Mouse (Mus musculus): ENCODE data around the gene Umodl1. TPM values are rescaled to one million over a fixed set of nuclear protein-coding genes. Genes with fewer than 3 reads are reported as not detected.

Gene Umodl1
- polyA plus RNA-seq, 1 experiment from 2014 or later = 0.20 TPM

DNA sequence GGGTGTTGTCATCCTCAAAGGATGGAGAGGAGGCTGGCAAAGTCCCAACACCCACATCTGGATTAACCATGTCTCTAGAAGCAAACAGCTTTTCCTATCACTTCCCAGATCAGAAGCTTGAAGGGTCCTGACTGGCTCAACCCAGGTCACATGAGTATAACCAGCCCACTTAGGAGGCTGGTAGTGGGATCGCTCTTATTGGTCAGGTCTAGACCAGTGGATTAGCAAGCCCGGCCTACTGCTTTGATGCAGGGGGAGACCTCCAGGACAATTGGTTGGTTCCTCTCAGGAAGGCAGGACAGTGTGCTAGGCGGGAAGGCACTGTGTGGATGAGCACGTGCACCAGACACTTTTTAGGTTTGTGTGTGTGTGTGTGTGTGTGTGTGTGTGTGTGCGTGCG lies 72.5 kb downstream of the Umodl1 start:
- no peaks in the 10 kb centered on the region for H3K27me3 ChIP-seq
- WGBS = 85% methylated on average over 6 of the region's 6 CpGs
- H3K4me3 ChIP-seq = no peak overlapping the region
- no peak overlapping the region for H3K4me2 ChIP-seq (replicated peaks)
- no peaks in the 10 kb centered on the region for H3K36me3 ChIP-seq
- H3K9me3 ChIP-seq = no peaks in the 10 kb centered on the region
- ATAC-seq (ENCODE audit: insufficient number of reproducible peaks, insufficient read depth, low FRiP score, low TSS enrichment) = no peak
- no peak overlapping the region for H3K27ac ChIP-seq
- H3K9ac ChIP-seq = no peak overlapping the region
- 0 out of 2 replicates have a peak, but pooled peaks cover 4% of the 10 kb centered on the region for H3K4me1 ChIP-seq

DNA sequence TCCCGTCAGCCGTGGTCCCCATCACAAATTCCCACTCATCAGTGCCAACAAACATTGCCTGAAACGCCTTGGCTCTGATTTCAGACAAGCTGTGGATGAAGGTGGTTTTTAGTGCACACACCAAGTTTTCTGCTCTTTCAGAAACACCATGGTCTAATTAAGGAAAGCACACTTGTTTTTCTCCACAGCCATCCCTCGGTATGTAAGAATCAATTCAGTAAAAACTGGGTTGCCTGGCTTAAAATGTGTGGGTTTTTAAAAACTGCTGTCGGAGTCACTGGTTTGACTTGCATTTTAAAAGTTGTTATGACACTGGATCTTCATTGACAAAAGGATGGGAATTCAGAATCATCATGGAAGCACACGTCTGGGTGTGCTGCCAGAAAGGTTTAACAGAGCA lies 73.3 kb downstream of the Umodl1 start:
- Histone ChIP-seq H3K4me1 (0 out of 2 replicates have a peak, but pooled peaks cover 4% of the 10 kb centered on the region), H3K27ac (no peak overlapping the region), H3K4me3 (no peak overlapping the region), H3K4me2 (replicated peaks) (no peak overlapping the region), H3K9ac (no peak overlapping the region), H3K27me3 (no peaks in the 10 kb centered on the region), H3K36me3 (no peaks in the 10 kb centered on the region), H3K9me3 (no peaks in the 10 kb centered on the region)
- WGBS = 84% methylated on average over 6 of the region's 6 CpGs
- ATAC-seq (ENCODE audit: insufficient number of reproducible peaks, insufficient read depth, low FRiP score, low TSS enrichment) = no peak

DNA sequence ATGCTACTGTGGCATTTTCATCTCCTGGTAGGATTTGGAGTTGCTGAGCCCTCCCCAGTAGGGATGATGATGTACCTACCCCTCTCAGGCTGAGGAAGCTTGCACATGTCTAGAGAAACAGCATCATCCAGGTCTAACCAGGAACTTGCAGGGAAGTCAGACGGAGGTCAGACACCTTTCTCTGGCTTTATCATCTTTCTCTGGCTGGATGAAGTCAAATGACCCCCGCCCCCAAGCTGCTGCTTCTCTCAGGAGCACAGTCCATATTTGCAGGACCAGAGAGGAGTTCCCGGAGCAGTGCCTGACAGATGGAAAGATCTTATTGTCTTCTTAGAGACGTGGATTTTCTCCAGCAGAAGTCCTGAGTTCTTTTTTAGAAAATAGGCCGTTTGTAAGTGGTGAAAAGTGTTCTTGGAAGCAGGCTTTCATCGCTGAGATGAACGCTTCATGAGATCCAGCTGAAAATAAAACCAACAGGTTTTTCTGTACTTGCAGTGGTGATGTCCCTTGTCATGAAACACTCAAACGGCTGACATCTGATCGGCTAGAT lies 74.5 kb downstream of the Umodl1 start:
- H3K4me1 ChIP-seq = 0 out of 2 replicates have a peak, but pooled peaks cover 4% of the 10 kb centered on the region
- no peak overlapping the region for H3K4me2 ChIP-seq (replicated peaks)
- H3K36me3 ChIP-seq = no peaks in the 10 kb centered on the region
- H3K9ac ChIP-seq = no peak overlapping the region
- H3K9me3 ChIP-seq = no peaks in the 10 kb centered on the region
- H3K27ac ChIP-seq = no peak overlapping the region
- H3K4me3 ChIP-seq = no peak overlapping the region
- no peak for ATAC-seq (ENCODE audit: insufficient number of reproducible peaks, insufficient read depth, low FRiP score, low TSS enrichment)
- 63% methylated on average over 9 of the region's 9 CpGs for WGBS
- no peaks in the 10 kb centered on the region for H3K27me3 ChIP-seq

DNA sequence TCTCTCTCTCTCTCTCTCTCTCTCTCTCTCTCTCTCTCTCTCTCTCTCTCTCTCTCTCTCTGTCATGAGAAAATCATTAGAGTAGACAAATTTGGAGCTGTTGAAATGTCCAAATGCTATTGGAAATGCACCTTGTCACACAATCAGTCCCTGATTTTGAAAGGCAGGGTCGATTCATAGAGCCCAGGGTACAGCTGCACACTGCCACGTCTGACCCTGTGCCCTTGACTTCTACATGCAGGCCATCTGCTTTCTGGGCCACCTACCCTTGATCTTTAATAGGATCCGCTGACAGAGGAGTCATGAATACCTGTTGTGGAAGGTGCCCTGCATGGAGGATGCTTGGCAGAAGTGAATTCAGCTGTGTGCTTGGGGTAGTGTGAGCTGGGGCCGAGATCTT lies 75.0 kb downstream of the Umodl1 start:
- no peaks in the 10 kb centered on the region for H3K36me3 ChIP-seq
- no peak overlapping the region for H3K4me3 ChIP-seq
- H3K27ac ChIP-seq = no peak overlapping the region
- H3K9me3 ChIP-seq = no peaks in the 10 kb centered on the region
- H3K4me1 ChIP-seq = 0 out of 2 replicates have a peak, but pooled peaks cover 4% of the 10 kb centered on the region
- no peak overlapping the region for H3K9ac ChIP-seq
- WGBS = 76% methylated on average over 4 of the region's 4 CpGs
- no peaks in the 10 kb centered on the region for H3K27me3 ChIP-seq
- H3K4me2 ChIP-seq (replicated peaks) = no peak overlapping the region
- no peak for ATAC-seq (ENCODE audit: insufficient number of reproducible peaks, insufficient read depth, low FRiP score, low TSS enrichment)

DNA sequence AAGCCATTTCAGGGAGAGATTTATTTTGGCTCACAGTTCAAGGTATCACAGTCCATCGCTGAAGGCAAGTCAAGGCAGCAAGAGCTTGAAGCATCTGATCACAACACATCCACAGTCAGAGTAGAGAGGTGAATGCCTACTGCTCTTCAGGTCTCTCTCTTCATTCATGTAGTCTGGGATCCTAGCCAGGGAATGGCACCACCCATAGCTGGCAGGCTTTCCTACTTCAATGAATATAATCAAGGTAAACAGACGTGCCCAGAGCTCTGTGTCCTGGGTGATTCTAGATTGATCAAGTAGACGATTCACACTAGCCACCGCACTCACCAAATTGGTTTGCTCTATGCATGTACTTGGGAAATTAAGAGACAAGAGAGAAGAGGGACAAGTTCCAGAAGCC lies 77.9 kb downstream of the Umodl1 start:
- no peak overlapping the region for H3K27ac ChIP-seq
- H3K36me3 ChIP-seq = no peaks in the 10 kb centered on the region
- H3K27me3 ChIP-seq = no peaks in the 10 kb centered on the region
- ATAC-seq (ENCODE audit: insufficient number of reproducible peaks, insufficient read depth, low FRiP score, low TSS enrichment) = no peak
- no peak overlapping the region for H3K4me2 ChIP-seq (replicated peaks)
- no peaks in the 10 kb centered on the region for H3K9me3 ChIP-seq
- WGBS = 89% methylated on average over 4 of the region's 4 CpGs
- H3K9ac ChIP-seq = no peak overlapping the region
- no peak overlapping the region for H3K4me3 ChIP-seq
- H3K4me1 ChIP-seq = peaks cover 9% of the 10 kb centered on the region

DNA sequence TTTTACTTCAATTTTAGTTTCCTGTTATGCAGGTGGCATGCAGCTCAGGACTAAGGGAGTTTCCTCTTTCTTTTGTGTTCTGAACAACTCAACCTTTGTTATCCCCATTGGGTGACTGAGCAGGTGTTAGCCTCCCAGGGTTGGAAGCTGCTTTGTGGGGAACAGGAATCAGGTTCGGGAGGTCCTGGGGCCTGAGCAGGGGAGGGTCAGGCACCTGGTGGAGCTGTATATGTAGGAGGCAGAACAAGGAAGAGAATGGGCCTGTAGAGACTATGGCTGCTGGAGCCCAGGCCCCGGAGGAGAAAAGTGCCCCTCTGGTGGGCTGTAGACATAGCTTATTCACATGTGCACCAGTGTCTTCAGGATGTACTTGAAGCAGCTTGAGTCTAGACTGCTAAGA lies 78.8 kb downstream of the Umodl1 start:
- 53% methylated on average over 2 of the region's 2 CpGs for WGBS
- H3K27ac ChIP-seq = no peak overlapping the region
- H3K9ac ChIP-seq = no peak overlapping the region
- H3K4me1 ChIP-seq = peaks cover 14% of the 10 kb centered on the region
- no peaks in the 10 kb centered on the region for H3K36me3 ChIP-seq
- no peak overlapping the region for H3K4me3 ChIP-seq
- no peak overlapping the region for H3K4me2 ChIP-seq (replicated peaks)
- no peaks in the 10 kb centered on the region for H3K9me3 ChIP-seq
- no peaks in the 10 kb centered on the region for H3K27me3 ChIP-seq
- no peak for ATAC-seq (ENCODE audit: insufficient number of reproducible peaks, insufficient read depth, low FRiP score, low TSS enrichment)

DNA sequence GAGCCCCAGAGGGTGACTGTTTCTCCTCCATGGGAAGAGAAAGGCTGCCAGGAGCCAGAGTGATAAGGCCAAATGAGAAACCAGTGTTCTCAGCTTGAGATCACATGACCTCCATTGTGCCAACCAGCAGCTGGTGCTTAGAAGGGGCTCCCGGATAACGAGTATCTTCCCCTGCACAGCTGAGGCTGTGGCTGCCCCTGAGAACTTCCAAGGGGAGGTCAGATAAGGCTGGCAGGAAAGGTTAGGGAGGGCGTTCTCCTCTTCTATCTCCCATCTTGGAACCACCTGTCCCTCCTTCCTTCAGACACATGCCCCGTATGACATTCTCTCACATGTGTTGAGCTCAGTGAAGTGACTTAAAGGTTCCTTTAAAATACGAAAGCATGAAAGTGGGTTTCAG lies 79.7 kb downstream of the Umodl1 start:
- Histone ChIP-seq H3K4me2 (replicated peaks) (no peak overlapping the region), H3K4me3 (no peak overlapping the region), H3K27me3 (no peaks in the 10 kb centered on the region), H3K4me1 (peaks cover 16% of the 10 kb centered on the region), H3K27ac (no peak overlapping the region), H3K9ac (no peak overlapping the region), H3K9me3 (no peaks in the 10 kb centered on the region), H3K36me3 (no peaks in the 10 kb centered on the region)
- 62% methylated on average over 5 of the region's 5 CpGs for whole genome bisulfite sequencing
- ATAC-seq (ENCODE audit: insufficient number of reproducible peaks, insufficient read depth, low FRiP score, low TSS enrichment) = no peak

DNA sequence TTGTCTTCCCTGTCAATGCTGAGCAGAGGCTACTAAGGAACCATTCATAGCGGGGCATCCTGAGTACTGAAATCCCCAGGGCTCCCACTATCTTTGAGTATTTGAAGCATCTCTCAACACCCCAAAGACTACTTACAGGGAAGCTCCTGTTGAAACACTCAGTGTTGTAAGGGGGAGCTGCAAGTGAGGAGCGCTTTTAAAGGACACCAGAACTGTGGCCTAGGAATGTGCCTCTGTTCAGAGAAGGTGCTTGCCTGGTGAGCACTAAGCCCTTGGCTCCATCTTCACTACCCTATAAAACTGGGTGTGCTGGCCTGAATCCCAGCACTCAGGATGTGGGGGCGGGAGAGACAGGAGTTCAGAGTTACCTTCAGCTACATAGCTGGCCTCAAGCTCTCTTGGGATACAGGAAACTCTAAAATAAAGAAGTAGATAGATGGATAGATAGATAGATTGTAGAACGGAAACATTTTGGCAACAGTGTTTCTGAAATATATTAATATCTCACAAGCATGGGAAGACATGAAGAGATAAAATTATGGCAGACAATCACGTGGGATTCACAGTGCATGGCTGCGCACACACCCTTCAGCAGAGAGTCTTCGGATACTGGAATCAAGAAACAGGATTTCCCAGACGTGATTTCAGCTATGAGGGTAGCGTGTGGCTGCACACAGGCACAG lies 80.4 kb downstream of the Umodl1 start:
- ATAC-seq (ENCODE audit: insufficient number of reproducible peaks, insufficient read depth, low FRiP score, low TSS enrichment) = no peak
- H3K27me3 ChIP-seq = no peaks in the 10 kb centered on the region
- H3K9me3 ChIP-seq = no peaks in the 10 kb centered on the region
- no peak overlapping the region for H3K27ac ChIP-seq
- WGBS = 85% methylated on average over 9 of the region's 9 CpGs
- no peaks in the 10 kb centered on the region for H3K36me3 ChIP-seq
- no peak overlapping the region for H3K9ac ChIP-seq
- no peak overlapping the region for H3K4me3 ChIP-seq
- H3K4me2 ChIP-seq (replicated peaks) = no peak overlapping the region
- peaks cover 16% of the 10 kb centered on the region for H3K4me1 ChIP-seq

DNA sequence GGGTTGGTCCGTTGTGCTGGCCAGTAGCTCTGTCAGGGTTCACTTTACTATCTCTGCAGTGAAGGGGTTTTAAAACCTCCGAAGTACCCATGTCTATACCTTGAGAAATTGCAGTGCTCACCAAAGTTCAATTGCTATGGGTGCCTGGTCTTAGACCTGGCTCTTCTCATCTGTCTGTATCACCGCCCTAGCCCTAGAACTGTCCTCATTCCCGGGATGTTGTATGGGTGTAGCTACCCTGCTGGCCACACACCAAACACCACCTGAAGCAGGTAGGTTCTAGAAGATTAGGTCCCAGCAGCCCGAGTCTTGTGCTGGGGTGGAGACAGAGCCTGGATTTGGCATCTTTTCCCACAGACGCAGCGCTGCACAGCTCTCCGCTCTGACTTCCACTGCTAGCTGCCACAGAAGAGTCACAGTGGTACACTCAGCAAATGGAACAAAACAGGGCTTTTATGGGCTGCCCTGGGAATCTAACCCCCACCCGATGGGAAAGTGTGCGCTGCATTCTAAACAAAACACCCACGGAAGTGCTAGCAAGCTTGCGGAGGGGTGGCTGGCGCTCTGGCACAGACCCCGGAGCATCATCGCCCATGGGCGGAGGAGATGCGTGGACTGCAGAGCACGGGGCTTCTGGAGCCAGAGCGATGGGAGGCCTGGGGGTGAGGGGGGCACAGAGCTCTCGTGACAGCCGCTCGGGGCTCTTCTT lies 81.9 kb downstream of the Umodl1 start:
- 83% methylated on average over 22 of the region's 22 CpGs for WGBS
- Histone ChIP-seq H3K4me2 (replicated peaks) (no peak overlapping the region), H3K4me3 (no peak overlapping the region), H3K36me3 (no peaks in the 10 kb centered on the region), H3K27ac (no peak overlapping the region), H3K9ac (no peak overlapping the region), H3K4me1 (peaks cover 16% of the 10 kb centered on the region), H3K27me3 (no peaks in the 10 kb centered on the region), H3K9me3 (no peaks in the 10 kb centered on the region)
- no peak for ATAC-seq (ENCODE audit: insufficient number of reproducible peaks, insufficient read depth, low FRiP score, low TSS enrichment)

DNA sequence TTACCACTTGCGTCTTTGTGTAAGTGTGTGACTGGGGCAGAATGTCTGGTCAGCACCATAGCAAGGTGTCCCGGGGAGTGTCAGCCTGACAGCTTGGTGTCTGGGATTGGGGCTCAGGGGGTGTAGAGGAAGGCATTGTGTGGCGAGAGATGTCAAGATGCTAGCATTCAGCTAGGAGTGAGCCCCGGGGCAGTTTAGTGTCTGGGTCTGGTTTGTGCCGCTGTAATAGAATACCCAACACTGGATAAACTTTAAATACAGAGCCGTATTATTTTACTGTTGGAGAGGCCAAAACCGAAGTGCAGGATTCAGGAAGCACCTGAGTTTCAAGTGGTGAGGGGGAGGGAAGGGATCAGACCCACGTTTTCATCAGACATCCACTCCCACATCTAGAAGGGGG lies 82.9 kb downstream of the Umodl1 start:
- Histone ChIP-seq H3K27ac (peak overlapping the region; percentile 12; the same call in 1 of the 2 replicates), H3K4me3 (no peak overlapping the region), H3K4me1 (peaks cover 16% of the 10 kb centered on the region), H3K27me3 (no peaks in the 10 kb centered on the region), H3K36me3 (no peaks in the 10 kb centered on the region), H3K9me3 (no peaks in the 10 kb centered on the region), H3K9ac (no peak overlapping the region), H3K4me2 (replicated peaks) (no peak overlapping the region)
- no peak for ATAC-seq (ENCODE audit: insufficient number of reproducible peaks, insufficient read depth, low FRiP score, low TSS enrichment)
- 31% methylated on average over 8 of the region's 8 CpGs for WGBS

DNA sequence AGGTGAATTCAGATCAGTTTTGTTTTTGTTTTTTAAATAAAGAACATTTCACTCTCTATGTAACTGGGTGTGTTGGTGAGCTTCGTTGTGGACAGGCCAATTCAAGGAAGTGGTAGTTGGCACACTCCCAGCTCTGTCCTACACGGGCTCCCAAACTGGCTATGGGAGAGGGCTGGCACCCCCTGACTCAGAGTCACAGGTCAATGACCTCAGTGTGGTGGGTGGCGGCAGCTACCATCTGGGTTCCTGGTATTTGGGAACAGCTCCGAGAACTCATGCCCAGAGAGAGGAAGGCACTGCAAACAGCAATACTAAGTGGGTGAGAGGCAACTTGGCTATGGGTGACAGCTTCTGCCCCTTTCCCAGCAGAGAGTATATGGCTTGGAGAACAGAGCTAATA lies 83.9 kb downstream of the Umodl1 start:
- Histone ChIP-seq H3K9ac (no peak overlapping the region), H3K27me3 (no peaks in the 10 kb centered on the region), H3K4me1 (peaks cover 16% of the 10 kb centered on the region), H3K4me3 (no peak overlapping the region), H3K9me3 (no peaks in the 10 kb centered on the region), H3K36me3 (no peaks in the 10 kb centered on the region), H3K4me2 (replicated peaks) (no peak overlapping the region), H3K27ac (no peak overlapping the region)
- 77% methylated on average over 4 of the region's 4 CpGs for WGBS
- no peak for ATAC-seq (ENCODE audit: insufficient number of reproducible peaks, insufficient read depth, low FRiP score, low TSS enrichment)

DNA sequence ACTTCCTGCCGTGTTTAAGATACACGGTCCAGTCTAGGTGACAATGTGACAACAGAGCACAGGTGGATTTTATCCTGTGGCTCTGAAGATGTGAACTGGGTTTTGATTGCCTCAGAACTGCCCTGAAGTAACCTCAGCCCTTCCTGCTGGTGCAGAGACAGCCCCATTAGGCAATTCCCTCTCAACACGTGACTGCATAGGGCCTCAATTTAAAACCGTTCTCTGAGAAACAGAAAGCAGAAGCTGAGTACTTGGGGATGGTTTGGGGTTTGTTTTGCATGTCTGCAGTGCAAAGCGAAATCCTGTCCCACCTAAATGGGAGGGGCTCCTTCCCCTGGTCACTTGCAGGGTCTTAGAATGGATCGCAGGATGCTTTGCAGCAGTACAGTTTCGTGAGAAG lies 85.2 kb downstream of the Umodl1 start:
- ATAC-seq (ENCODE audit: insufficient number of reproducible peaks, insufficient read depth, low FRiP score, low TSS enrichment) = no peak
- Histone ChIP-seq H3K36me3 (no peaks in the 10 kb centered on the region), H3K27ac (no peak overlapping the region), H3K4me2 (replicated peaks) (no peak overlapping the region), H3K4me3 (no peak overlapping the region), H3K27me3 (no peaks in the 10 kb centered on the region), H3K4me1 (peaks cover 16% of the 10 kb centered on the region), H3K9me3 (no peaks in the 10 kb centered on the region), H3K9ac (no peak overlapping the region)
- WGBS = 55% methylated on average over 7 of the region's 7 CpGs

Measured in embryonic facial prominence, embryonic 12.5 days (tissue).